Mouse (Mus musculus) intestine, embryonic 14.5 days (tissue): ENCODE measurements around the gene Evx2. TPM values are rescaled to one million over a fixed set of nuclear protein-coding genes. Genes with fewer than 3 reads are reported as not detected.

ENCODE experiments used
- ATAC-seq: fragments of 200-750 bp; cut with Nextera tagmentation; replicated peaks from 2 replicates; pipeline ENCODE4 v1.8.0; 2017; ENCODE audit warnings: low read depth, moderate number of reproducible peaks, moderate TSS enrichment, moderate library complexity; ENCODE audit not compliant: low FRiP score, low TSS enrichment
- DNase-seq: peaks from one replicate; pipeline ENCODE4 v3.0.0-alpha.2; 2018; ENCODE audit warnings: low spot score
- H3K27ac ChIP-seq: fragments of 300-500 bp; sonication (generic); 2 replicates; pipeline ENCODE4 v1.5.1; 2014; ENCODE audit warnings: low read depth, mild to moderate bottlenecking, control low read depth
- H3K27me3 ChIP-seq: fragments of 300-500 bp; sonication (generic); replicated peaks from 2 replicates; pipeline ENCODE4 v1.6.1; 2014; ENCODE audit warnings: low read length, control low read depth; ENCODE audit not compliant: control insufficient read depth, insufficient read depth
- H3K36me3 ChIP-seq: fragments of 300-500 bp; sonication (generic); 2 replicates; pipeline ENCODE4 v1.6.1; 2014; ENCODE audit warnings: low read length, control low read depth; ENCODE audit not compliant: control insufficient read depth, insufficient read depth
- H3K4me1 ChIP-seq: fragments of 300-500 bp; sonication (generic); replicated peaks from 2 replicates; pipeline ENCODE4 v1.6.1; 2014; ENCODE audit warnings: low read length, control low read depth, mixed read lengths; ENCODE audit not compliant: control insufficient read depth, insufficient read depth
- H3K4me2 ChIP-seq: fragments of 300-500 bp; sonication (generic); 2 replicates; pipeline ENCODE4 v1.6.1; 2014; ENCODE audit warnings: low read length
- H3K4me3 ChIP-seq: fragments of 300-500 bp; sonication (generic); 2 replicates; pipeline ENCODE4 v1.5.1; 2014; ENCODE audit warnings: low read depth, low read length, control low read depth, mixed read lengths
- H3K9ac ChIP-seq: fragments of 300-500 bp; sonication (generic); 2 replicates; pipeline ENCODE4 v1.6.1; 2014; ENCODE audit warnings: mild to moderate bottlenecking, low read length
- H3K9me3 ChIP-seq: fragments of 300-500 bp; sonication (generic); 2 replicates; pipeline ENCODE4 v1.6.1; 2016; ENCODE audit warnings: low read length, control low read depth; ENCODE audit not compliant: control insufficient read depth
- WGBS: fragments of 180-500 bp; shearing (Covaris S2); extraction: QIAGEN DNeasy Blood & Tissue Kit; methylation state at CpG from one replicate; pipeline ENCODE4 v1.1.7; 2014; 5-methylcytosine and 5-hydroxymethylcytosine counted together
- polyA plus RNA-seq: library from polyadenylated mRNA; unstranded; fragments of >200 nt; fragmentation: Nextera tagmentation; extraction: Ambion mirVana; gene quantifications from 2 replicates; pipeline ENCODE4 v1.2.1, GENCODE M21; 2014

The Evx2 gene
- polyA plus RNA-seq: not detected in 2 replicates

DNA sequence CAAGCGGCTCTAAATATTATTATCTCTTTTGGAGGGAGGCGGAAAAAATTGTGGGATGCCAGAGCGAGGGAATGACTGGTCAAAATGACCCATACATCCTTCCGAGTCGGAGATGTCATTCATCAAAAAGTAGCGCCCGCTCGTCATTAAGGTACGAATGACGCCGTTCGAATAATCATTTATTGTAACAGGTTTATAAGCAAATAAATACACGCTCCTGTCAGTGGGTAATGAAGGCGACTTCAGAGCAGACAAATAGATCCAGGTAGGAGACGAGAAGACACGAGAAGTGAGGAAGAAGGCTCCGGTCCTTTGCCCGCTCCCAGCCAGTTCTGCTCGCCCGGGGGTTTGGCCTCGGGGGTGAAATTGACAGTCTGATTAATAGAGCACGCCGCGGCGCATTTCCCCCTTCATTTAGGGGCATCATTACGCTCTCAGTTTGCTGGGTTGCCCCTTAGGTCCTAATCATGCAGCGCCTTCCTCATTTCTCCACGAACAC lies at the start of gene Evx2:
Gene Evx2, minus strand, starts transcription at position 51 of the 499 bp plus-strand sequence.
- Histone ChIP-seq H3K9ac (0 out of 2 replicates have a peak within 1 kb of the TSS, but pooled peaks have one; percentile 13), H3K4me1 (peaks cover 9% of the 10 kb centered on the region), H3K27ac (no peak within 1 kb of the TSS), H3K4me3 (peak within 1 kb of the TSS; percentile 3; the same call in 1 of the 2 replicates), H3K36me3 (no peaks in the 10 kb centered on the region), H3K9me3 (no peaks in the 10 kb centered on the region), H3K27me3 (peaks cover 100% of the 10 kb centered on the region), H3K4me2 (no peak within 1 kb of the TSS)
- WGBS: 2% methylated on average over 28 of the region's 28 CpGs
- DNase-seq: peak; percentile 76
- no peak for ATAC-seq

DNA sequence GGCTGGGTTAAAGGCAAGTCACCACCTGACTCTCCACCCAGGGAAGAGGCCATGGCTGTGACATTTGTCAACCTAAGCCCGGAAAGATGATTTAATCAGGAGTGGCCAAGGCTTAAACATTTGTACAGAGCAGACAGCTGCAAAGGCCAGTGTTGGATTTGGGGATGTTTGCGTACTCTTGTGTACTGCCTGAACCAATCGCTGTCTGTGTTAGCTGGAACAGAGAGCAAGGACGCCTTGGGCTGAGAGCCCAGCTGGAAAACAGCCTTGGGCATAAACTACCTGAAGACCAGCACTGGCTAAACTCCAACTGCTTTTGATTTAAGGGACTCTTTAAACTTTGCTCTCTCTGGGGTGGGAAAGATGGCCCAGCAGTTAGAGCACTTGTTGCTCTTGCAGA lies 49.3 kb upstream of the Evx2 start:
- Histone ChIP-seq H3K27ac (no peak overlapping the region), H3K4me3 (no peak overlapping the region), H3K9ac (no peak overlapping the region), H3K36me3 (no peaks in the 10 kb centered on the region), H3K9me3 (no peaks in the 10 kb centered on the region), H3K4me1 (no peaks in the 10 kb centered on the region), H3K4me2 (no peak overlapping the region), H3K27me3 (peaks cover 85% of the 10 kb centered on the region)
- WGBS: 37% methylated on average over 4 of the region's 4 CpGs
- DNase-seq: no peak
- no peak for ATAC-seq

DNA sequence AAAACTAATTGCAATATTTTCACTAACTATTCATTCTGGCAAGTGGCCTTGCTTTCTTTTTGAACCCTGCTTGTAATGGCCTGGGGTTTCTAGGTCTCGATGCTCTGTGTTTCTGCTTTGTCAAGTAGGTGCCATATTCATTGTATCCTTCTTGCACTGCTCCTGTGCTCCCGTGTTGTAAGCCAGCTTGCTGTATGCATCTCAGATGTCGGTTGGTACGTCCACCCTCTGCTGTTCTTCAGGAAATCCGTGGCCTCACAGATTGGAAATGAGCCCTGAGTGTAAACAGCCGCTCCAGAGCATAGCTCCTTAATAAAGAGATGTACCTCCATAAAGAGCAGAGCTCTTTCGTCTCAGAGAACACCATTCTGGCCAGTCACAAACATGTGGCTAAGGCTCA lies 48.2 kb upstream of the Evx2 start:
- no peak for ATAC-seq
- Histone ChIP-seq H3K27me3 (peaks cover 85% of the 10 kb centered on the region), H3K4me2 (peak overlapping the region; percentile 64), H3K9ac (peak overlapping the region; percentile 34; the same call in 1 of the 2 replicates), H3K27ac (no peak overlapping the region), H3K4me3 (peak overlapping the region; percentile 52), H3K36me3 (no peaks in the 10 kb centered on the region), H3K9me3 (no peaks in the 10 kb centered on the region), H3K4me1 (no peaks in the 10 kb centered on the region)
- WGBS: 33% methylated on average over 7 of the region's 7 CpGs
- no peak for DNase-seq

DNA sequence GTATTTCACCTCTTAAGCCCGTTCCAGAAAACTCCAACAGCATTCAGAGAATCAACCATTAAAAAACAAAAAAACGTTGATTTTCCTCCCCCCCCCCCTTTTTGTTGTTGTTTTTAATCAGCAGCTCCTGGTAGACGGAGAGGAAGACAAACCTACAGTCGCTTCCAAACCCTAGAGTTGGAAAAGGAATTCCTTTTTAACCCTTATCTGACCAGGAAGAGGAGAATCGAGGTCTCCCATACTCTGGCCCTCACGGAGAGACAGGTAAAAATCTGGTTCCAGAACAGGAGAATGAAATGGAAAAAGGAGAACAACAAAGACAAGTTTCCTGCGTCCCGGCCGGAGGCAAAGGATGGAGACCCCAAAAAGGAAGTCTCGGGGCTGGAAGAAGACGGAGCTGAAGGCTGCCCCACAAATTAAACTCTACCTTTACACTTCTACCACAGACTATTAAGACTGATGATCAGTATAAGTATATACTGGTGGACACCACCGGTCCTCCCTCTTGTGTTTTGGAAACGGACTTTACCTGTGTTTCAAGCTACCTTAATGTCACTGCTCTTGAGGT lies 47.1 kb upstream of the Evx2 start:
- Histone ChIP-seq H3K4me2 (peak overlapping the region; percentile 64), H3K27ac (peak overlapping the region; percentile 69), H3K4me1 (no peaks in the 10 kb centered on the region), H3K36me3 (no peaks in the 10 kb centered on the region), H3K27me3 (peaks cover 90% of the 10 kb centered on the region), H3K9ac (peak overlapping the region; percentile 72), H3K4me3 (peak overlapping the region; percentile 52), H3K9me3 (no peaks in the 10 kb centered on the region)
- DNase-seq (no peak), ATAC-seq (no peak)
- 7% methylated on average over 13 of the region's 13 CpGs for WGBS

DNA sequence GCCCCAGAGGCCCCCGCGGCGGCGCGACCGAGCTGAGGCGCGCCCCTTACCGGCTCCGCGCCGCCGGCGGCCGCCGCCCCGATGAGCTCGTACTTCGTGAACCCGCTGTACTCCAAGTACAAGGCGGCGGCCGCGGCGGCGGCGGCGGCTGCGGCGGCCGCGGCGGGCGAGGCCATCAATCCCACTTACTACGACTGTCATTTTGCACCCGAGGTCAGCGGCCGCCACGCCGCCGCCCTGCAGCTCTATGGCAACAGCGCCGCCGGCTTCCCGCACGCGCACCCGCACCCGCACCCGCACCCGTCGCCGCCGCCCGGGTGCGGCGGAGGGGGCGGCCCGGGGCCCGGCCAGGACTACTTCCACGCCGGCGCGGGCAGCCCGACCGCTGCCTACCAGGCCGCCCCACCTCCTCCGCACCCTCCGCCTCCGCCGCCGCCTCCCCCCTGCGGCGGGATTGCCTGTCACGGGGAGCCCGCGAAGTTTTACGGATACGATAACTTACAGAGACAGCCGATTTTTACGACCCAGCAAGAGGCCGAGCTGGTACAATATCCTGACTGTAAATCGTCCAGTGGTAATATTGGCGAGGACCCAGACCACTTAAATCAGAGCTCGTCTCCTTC lies 46.2 kb upstream of the Evx2 start:
- peak; percentile 53 for ATAC-seq
- Histone ChIP-seq H3K4me3 (peak overlapping the region; percentile 52), H3K4me2 (peak overlapping the region; percentile 64), H3K27me3 (peaks cover 93% of the 10 kb centered on the region), H3K9me3 (no peaks in the 10 kb centered on the region), H3K4me1 (no peaks in the 10 kb centered on the region), H3K27ac (peak overlapping the region; percentile 82), H3K36me3 (no peaks in the 10 kb centered on the region), H3K9ac (peak overlapping the region; percentile 72)
- no peak for DNase-seq
- under 1% methylated on average over 63 of the region's 85 CpGs for WGBS

DNA sequence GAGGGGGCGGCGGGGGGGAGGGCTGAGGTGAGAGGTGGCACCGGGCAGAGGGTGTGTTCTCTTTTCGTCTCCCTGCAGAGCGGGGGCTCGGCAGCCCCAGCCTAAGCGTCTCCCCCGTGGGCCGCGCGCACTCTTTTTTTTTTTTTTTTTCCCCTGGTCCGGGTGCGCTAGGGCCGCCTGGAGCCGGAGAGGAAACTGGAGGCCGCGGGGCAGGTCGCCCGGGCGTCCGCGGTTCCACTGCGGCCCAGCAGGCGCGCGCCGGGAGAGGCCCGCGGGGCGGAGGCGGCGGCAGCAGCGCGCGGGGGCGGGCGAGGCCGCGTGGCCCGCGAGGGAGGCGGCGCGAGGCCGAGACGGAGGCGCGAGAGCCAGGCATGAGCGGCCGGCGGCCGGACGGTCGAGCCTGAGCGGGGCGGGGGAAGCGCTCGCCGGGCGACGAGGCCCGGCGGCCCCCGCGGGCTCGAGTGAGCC lies 45.7 kb upstream of the Evx2 start:
- Histone ChIP-seq H3K27me3 (peaks cover 94% of the 10 kb centered on the region), H3K36me3 (no peaks in the 10 kb centered on the region), H3K9me3 (no peaks in the 10 kb centered on the region), H3K4me3 (peak overlapping the region; percentile 52), H3K4me2 (peak overlapping the region; percentile 64), H3K27ac (peak overlapping the region; percentile 82), H3K9ac (peak overlapping the region; percentile 72), H3K4me1 (no peaks in the 10 kb centered on the region)
- 0 out of 2 replicates have a peak, but pooled peaks have one; percentile 11 for ATAC-seq
- WGBS: 0% methylated on average over 41 of the region's 66 CpGs
- no peak for DNase-seq

DNA sequence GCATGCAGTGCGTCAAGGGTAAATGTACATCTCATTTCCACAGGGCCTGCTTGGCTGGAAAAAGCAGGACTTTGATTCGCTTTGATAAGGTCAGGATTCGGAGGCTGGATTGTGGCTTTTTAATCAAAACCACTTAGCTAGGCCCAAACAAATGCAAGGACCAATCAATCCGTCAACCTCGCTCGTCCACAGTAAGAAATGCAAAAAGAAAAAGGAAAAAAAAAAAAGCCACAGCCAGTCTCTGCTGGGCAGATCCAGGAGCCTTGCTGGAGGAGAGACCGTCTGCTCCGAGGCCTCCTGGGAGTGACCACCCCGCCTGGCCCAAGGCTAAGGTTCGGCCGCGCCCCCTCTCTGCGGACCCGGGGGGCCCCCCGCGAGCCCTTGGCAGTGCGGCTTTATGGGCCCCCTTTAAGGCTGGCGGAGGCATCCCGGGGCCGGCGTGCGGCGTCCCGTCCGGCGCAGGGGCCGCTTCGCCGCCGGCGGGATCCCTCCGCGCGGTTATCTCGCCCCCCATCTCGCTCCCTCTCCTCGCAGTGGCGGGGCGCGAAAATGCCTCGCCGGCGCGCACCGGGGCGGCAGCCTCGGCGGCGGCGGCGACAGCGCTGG lies 45.1 kb upstream of the Evx2 start, which contains the start of gene Hoxd8:
Gene Hoxd8, plus strand, starts transcription at position 223 of the 606 bp plus-strand sequence.
- Histone ChIP-seq H3K9me3 (no peaks in the 10 kb centered on the region), H3K27me3 (peaks cover 94% of the 10 kb centered on the region), H3K9ac (peak within 1 kb of the TSS; percentile 72), H3K4me1 (no peaks in the 10 kb centered on the region), H3K4me2 (peak within 1 kb of the TSS; percentile 64), H3K4me3 (peak within 1 kb of the TSS; percentile 52), H3K36me3 (no peaks in the 10 kb centered on the region), H3K27ac (peak within 1 kb of the TSS; percentile 82)
- WGBS: 1% methylated on average over 38 of the region's 52 CpGs
- ATAC-seq (peak; percentile 17; the same call in 1 of the 2 replicates), DNase-seq (peak; percentile 86)

DNA sequence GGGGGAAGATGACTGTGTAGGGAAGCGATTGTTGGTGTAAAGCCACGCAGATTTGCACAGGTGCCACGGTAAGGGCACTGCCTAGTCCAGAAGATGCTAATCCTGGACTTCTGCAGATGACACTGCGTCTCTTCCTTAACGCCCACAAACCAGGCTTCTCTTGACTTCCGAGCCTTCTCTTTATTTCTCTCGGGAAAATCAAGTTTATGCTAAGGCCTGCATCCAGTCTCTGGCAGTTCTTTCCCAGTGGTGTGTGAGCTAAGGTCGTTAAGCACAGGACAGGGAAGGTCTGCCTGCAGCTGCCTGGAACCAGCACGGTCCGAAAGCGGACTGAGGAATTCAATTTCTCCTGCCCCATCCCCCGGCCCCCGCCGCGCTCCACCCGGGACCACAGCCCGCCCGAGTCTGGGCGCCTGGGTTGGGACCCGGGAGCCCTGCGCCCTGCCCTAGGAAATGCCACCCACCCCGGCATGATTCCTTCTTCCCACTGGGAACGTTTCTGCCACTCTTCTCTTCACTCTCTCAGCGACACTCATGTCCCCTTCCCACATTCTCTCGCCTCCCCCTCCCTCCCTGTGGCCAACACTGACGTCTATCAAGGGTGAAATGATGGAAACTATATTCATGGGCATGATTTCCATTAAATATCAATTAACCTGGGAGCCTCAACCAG lies 44.5 kb upstream of the Evx2 start:
- H3K9me3 ChIP-seq: no peaks in the 10 kb centered on the region
- H3K4me1 ChIP-seq: no peaks in the 10 kb centered on the region
- 7% methylated on average over 26 of the region's 26 CpGs for WGBS
- ATAC-seq: no peak
- H3K4me3 ChIP-seq: peak overlapping the region; percentile 52
- H3K27me3 ChIP-seq: peaks cover 94% of the 10 kb centered on the region
- peak overlapping the region; percentile 64 for H3K4me2 ChIP-seq
- peak overlapping the region; percentile 72 for H3K9ac ChIP-seq
- H3K27ac ChIP-seq: peak overlapping the region; percentile 82
- H3K36me3 ChIP-seq: no peaks in the 10 kb centered on the region
- no peak for DNase-seq
